Mouse (Mus musculus) neural tube, embryonic 11.5 days (tissue): Measurements from ENCODE around the gene Slc25a22. TPM values are rescaled to one million over a fixed set of nuclear protein-coding genes. Genes with fewer than 3 reads are reported as not detected.

Experiments
- ATAC-seq: fragments of 200-750 bp; cut with Nextera tagmentation; 2 replicates; pipeline ENCODE4 v1.8.0; 2017; ENCODE audit warnings: moderate number of reproducible peaks, mild to moderate bottlenecking, moderate TSS enrichment, moderate library complexity; ENCODE audit not compliant: insufficient read depth, low FRiP score, low TSS enrichment
- DNase-seq: peaks from one replicate; pipeline ENCODE4 v3.0.0-alpha.2; 2015; ENCODE audit warnings: low spot score
- H3K27ac ChIP-seq: fragments of 300-500 bp; sonication (generic); 2 replicates; pipeline ENCODE4 v1.5.1; 2014; ENCODE audit warnings: low read depth, mild to moderate bottlenecking, low read length
- H3K27me3 ChIP-seq: fragments of 300-500 bp; sonication (generic); 2 replicates; pipeline ENCODE4 v1.6.1; 2014; ENCODE audit warnings: mild to moderate bottlenecking, low read length, mixed read lengths; ENCODE audit not compliant: control insufficient read depth, insufficient read depth
- H3K36me3 ChIP-seq: fragments of 300-500 bp; sonication (generic); 2 replicates; pipeline ENCODE4 v1.6.1; 2014; ENCODE audit warnings: mild to moderate bottlenecking, low read length, moderate library complexity, mixed read lengths; ENCODE audit not compliant: control insufficient read depth, insufficient read depth
- H3K4me1 ChIP-seq: fragments of 300-500 bp; sonication (generic); 2 replicates; pipeline ENCODE4 v1.6.1; 2014; ENCODE audit warnings: low read length, mixed read lengths; ENCODE audit not compliant: control insufficient read depth, insufficient read depth
- H3K4me2 ChIP-seq: fragments of 300-500 bp; sonication (generic); 2 replicates; pipeline ENCODE4 v1.6.1; 2014; ENCODE audit warnings: low read depth, mild to moderate bottlenecking, moderate library complexity
- H3K4me3 ChIP-seq: fragments of 300-500 bp; sonication (generic); 2 replicates; pipeline ENCODE4 v1.5.1; 2014; ENCODE audit warnings: low read depth, low read length
- H3K9ac ChIP-seq: fragments of 300-500 bp; sonication (generic); 2 replicates; pipeline ENCODE4 v1.6.1; 2014; ENCODE audit warnings: mild to moderate bottlenecking, low read length
- H3K9me3 ChIP-seq: fragments of 300-500 bp; sonication (generic); 2 replicates; pipeline ENCODE4 v1.6.1; 2016; ENCODE audit warnings: low read length; ENCODE audit not compliant: control insufficient read depth
- WGBS: fragments of 180-500 bp; shearing (Covaris S2); extraction: QIAGEN DNeasy Blood & Tissue Kit; methylation state at CpG from one replicate; pipeline ENCODE4 v1.1.7; 2014; 5-methylcytosine and 5-hydroxymethylcytosine counted together
- polyA plus RNA-seq: library from polyadenylated mRNA; unstranded; fragments of >200 nt; fragmentation: Nextera tagmentation; extraction: Ambion mirVana; gene quantifications from 2 replicates; pipeline ENCODE4 v1.2.1, GENCODE M21; 2014

Gene Slc25a22
- polyA plus RNA-seq, 1 experiment from 2014 or later: 45.8 TPM

GRCm38 (mm10) chr7:141420030-141420702 lies 17.5 kb downstream of the Slc25a22 start:
- WGBS: 87% methylated on average over 9 of the region's 9 CpGs
- Histone ChIP-seq H3K4me3 (no peak overlapping the region), H3K27me3 (no peaks in the 10 kb centered on the region), H3K9ac (no peak overlapping the region), H3K4me1 (no peaks in the 10 kb centered on the region), H3K9me3 (no peaks in the 10 kb centered on the region), H3K36me3 (no peaks in the 10 kb centered on the region), H3K27ac (no peak overlapping the region), H3K4me2 (no peak overlapping the region)
- ATAC-seq (no peak), DNase-seq (no peak)

GRCm38 (mm10) chr7:141418970-141419369 lies 18.7 kb downstream of the Slc25a22 start:
- Histone ChIP-seq H3K4me3 (no peak overlapping the region), H3K27ac (no peak overlapping the region), H3K4me1 (peaks cover 3% of the 10 kb centered on the region; the same call in 1 of the 2 replicates), H3K4me2 (no peak overlapping the region), H3K27me3 (no peaks in the 10 kb centered on the region), H3K9me3 (no peaks in the 10 kb centered on the region), H3K36me3 (no peaks in the 10 kb centered on the region), H3K9ac (no peak overlapping the region)
- 71% methylated on average over 7 of the region's 7 CpGs for WGBS
- ATAC-seq (no peak), DNase-seq (no peak)

GRCm38 (mm10) chr7:141417731-141418681 lies 19.7 kb downstream of the Slc25a22 start:
- H3K9ac ChIP-seq: no peak overlapping the region
- DNase-seq: no peak
- H3K36me3 ChIP-seq: no peaks in the 10 kb centered on the region
- no peaks in the 10 kb centered on the region for H3K9me3 ChIP-seq
- no peaks in the 10 kb centered on the region for H3K27me3 ChIP-seq
- no peak for ATAC-seq
- 70% methylated on average over 8 of the region's 8 CpGs for WGBS
- H3K27ac ChIP-seq: no peak overlapping the region
- no peak overlapping the region for H3K4me3 ChIP-seq
- no peak overlapping the region for H3K4me2 ChIP-seq
- H3K4me1 ChIP-seq: peaks cover 3% of the 10 kb centered on the region; the same call in 1 of the 2 replicates

GRCm38 (mm10) chr7:141416144-141416841 lies 21.4 kb downstream of the Slc25a22 start:
- no peaks in the 10 kb centered on the region for H3K36me3 ChIP-seq
- 80% methylated on average over 6 of the region's 6 CpGs for WGBS
- no peak for ATAC-seq
- no peak overlapping the region for H3K27ac ChIP-seq
- H3K9ac ChIP-seq: no peak overlapping the region
- no peaks in the 10 kb centered on the region for H3K27me3 ChIP-seq
- no peak for DNase-seq
- H3K4me2 ChIP-seq: no peak overlapping the region
- H3K9me3 ChIP-seq: no peaks in the 10 kb centered on the region
- H3K4me3 ChIP-seq: no peak overlapping the region
- peaks cover 6% of the 10 kb centered on the region; the same call in 1 of the 2 replicates for H3K4me1 ChIP-seq

DNA sequence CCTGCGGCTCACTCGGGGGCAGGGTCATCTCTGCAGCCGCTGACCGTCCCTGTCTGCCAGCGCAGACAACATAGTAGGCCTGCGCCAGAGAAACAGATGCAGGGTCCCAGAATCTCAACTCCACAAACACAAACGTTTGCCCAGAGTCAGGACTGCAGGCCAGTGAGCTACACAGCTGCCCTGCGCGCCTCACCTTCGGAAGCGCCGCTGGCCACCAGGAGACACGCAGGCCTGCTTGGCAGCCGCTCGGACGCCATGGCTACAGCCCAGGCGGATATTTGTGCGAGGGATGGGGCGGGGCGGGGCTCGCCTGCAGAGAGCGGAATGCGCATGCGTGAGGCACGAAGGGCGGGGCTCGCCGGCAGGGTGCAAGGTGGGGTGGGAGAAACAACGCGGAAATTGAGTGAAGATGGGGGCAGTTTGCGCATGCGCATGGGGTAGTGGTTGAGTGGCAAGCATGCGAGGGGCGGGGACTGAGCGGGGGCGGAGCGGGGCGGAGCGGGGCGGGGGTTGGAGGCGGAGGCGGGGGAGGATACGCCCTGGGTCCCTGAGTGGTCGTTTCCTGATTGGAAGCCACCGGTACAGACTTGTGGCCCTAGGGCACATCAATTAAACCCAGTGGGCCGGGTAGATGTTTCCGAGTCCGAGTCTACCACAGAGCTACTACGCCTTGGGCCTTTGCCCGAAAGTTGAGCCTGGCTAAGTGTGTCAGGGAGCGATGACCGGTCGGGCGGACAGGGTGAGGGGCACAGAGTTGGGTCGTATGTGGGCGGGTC lies 23.7 kb downstream of the Slc25a22 start, which contains the start of gene Gatd1:
Gene Gatd1 (minus strand): TSS at position 328 of the 776 bp plus-strand sequence.
- Histone ChIP-seq H3K9ac (peak within 1 kb of the TSS; percentile 82), H3K36me3 (no peaks in the 10 kb centered on the region), H3K4me1 (peaks cover 10% of the 10 kb centered on the region; the same call in 1 of the 2 replicates), H3K4me3 (peak within 1 kb of the TSS; percentile 77), H3K4me2 (peak within 1 kb of the TSS; percentile 85), H3K27ac (peak within 1 kb of the TSS; percentile 75), H3K27me3 (no peaks in the 10 kb centered on the region), H3K9me3 (no peaks in the 10 kb centered on the region)
- WGBS: under 1% methylated on average over 53 of the region's 56 CpGs
- DNase-seq (peak; percentile 100), ATAC-seq (peak; percentile 85)

GRCm38 (mm10) chr7:141413331-141413730 lies 24.4 kb downstream of the Slc25a22 start:
- DNase-seq (peak; percentile 26), ATAC-seq (peak; percentile 11; the same call in 1 of the 2 replicates)
- no peaks in the 10 kb centered on the region for H3K9me3 ChIP-seq
- WGBS: 3% methylated on average over 16 of the region's 16 CpGs
- peaks cover 10% of the 10 kb centered on the region; the same call in 1 of the 2 replicates for H3K4me1 ChIP-seq
- H3K4me2 ChIP-seq: peak overlapping the region; percentile 85
- H3K4me3 ChIP-seq: peak overlapping the region; percentile 77
- H3K9ac ChIP-seq: peak overlapping the region; percentile 82
- H3K27ac ChIP-seq: peak overlapping the region; percentile 75
- no peaks in the 10 kb centered on the region for H3K27me3 ChIP-seq
- peaks cover 2% of the 10 kb centered on the region; the same call in 1 of the 2 replicates for H3K36me3 ChIP-seq

DNA sequence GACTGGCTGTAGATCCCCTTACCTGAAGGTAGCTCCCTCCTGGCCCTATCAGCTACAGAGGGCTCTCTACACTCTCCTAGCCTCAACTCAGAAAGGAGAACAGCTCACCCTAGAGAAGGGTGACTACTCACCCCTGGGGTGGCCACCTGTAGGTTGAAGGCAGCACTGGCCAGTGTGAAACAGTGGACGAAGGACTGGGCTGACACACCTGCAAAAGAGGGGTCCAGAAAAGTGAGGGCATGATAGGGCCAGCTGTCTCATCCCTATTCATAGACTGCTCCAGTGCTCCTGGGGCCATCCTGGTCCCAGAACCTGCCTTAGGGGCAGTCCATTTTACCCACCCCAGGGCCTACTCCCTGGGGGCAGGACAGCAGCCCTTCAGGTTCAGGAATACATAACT lies 26.0 kb downstream of the Slc25a22 start:
- no peak overlapping the region for H3K27ac ChIP-seq
- 100% methylated on average over 1 of the region's 1 CpGs for WGBS
- no peak for DNase-seq
- no peak for ATAC-seq
- no peaks in the 10 kb centered on the region for H3K9me3 ChIP-seq
- peaks cover 10% of the 10 kb centered on the region; the same call in 1 of the 2 replicates for H3K4me1 ChIP-seq
- no peak overlapping the region for H3K4me3 ChIP-seq
- no peak overlapping the region for H3K9ac ChIP-seq
- H3K36me3 ChIP-seq: peaks cover 4% of the 10 kb centered on the region; the same call in 1 of the 2 replicates
- H3K4me2 ChIP-seq: no peak overlapping the region
- H3K27me3 ChIP-seq: no peaks in the 10 kb centered on the region

GRCm38 (mm10) chr7:141410631-141411030 lies 27.1 kb downstream of the Slc25a22 start:
- WGBS: 91% methylated on average over 8 of the region's 8 CpGs
- no peaks in the 10 kb centered on the region for H3K9me3 ChIP-seq
- H3K4me2 ChIP-seq: no peak overlapping the region
- H3K9ac ChIP-seq: no peak overlapping the region
- no peak overlapping the region for H3K27ac ChIP-seq
- ATAC-seq: no peak
- DNase-seq: no peak
- peaks cover 4% of the 10 kb centered on the region; the same call in 1 of the 2 replicates for H3K36me3 ChIP-seq
- H3K27me3 ChIP-seq: no peaks in the 10 kb centered on the region
- H3K4me1 ChIP-seq: peaks cover 10% of the 10 kb centered on the region; the same call in 1 of the 2 replicates
- no peak overlapping the region for H3K4me3 ChIP-seq
